Mouse (Mus musculus): ENCODE results near the gene Dock3.

DNA sequence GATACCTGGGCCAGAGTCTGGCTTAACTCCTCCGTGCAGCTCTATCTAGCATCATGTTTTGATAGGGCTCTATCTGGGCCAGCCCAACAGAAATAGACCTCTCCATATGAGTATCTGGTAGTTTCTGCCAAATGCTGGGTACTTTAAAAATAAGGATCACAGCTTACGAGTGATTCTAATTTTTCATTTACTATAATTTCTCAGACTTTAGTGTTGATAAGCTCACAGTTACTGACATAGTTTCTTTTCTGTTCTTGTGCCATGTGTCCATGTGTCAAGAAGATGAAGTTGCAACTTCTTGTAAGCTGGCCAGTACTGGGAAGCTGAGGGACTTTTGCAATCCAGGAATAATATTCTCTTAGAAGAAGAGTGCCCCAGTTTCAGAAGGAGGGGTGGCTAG, 228.5 kb downstream of the Dock3 start:
- no peak for TF ChIP-seq POLR2A (IDR thresholded peaks at IDR 0.05; ENCODE audit: insufficient read depth, low read depth, low read length)
- no peak for TF ChIP-seq CTCF (IDR thresholded peaks at IDR 0.05)

All from heart, adult 2 months (tissue).